Mouse (Mus musculus) liver, embryonic 13.5 days (tissue): ENCODE results near the gene Hist1h2ae. TPM values are rescaled to one million over a fixed set of nuclear protein-coding genes. Genes with fewer than 3 reads are reported as not detected.
"Not testable (repeated sequence)": the region's sequence is repeated elsewhere in the genome, so short reads cannot be mapped to it uniquely, and the experiment has no call there.

Experiments used
- ATAC-seq: fragments of 200-750 bp; cut with Nextera tagmentation; 2 replicates; pipeline ENCODE4 v1.8.0; 2017; ENCODE audit warnings: low read depth, mild to moderate bottlenecking, moderate number of reproducible peaks, moderate library complexity
- DNase-seq: peaks from one replicate; pipeline ENCODE4 v3.0.0; 2022
- H3K27ac ChIP-seq: fragments of 300-500 bp; sonication (generic); 2 replicates; pipeline ENCODE4 v1.5.1; 2015; ENCODE audit warnings: moderate library complexity, mild to moderate bottlenecking, inconsistent platforms
- H3K27me3 ChIP-seq: fragments of 300-500 bp; sonication (generic); 2 replicates; pipeline ENCODE4 v1.6.1; 2015; ENCODE audit warnings: mild to moderate bottlenecking, inconsistent platforms
- H3K36me3 ChIP-seq: fragments of 300-500 bp; sonication (generic); 2 replicates; pipeline ENCODE4 v1.6.1; 2015; ENCODE audit warnings: mild to moderate bottlenecking, inconsistent platforms
- H3K4me1 ChIP-seq: fragments of 300-500 bp; sonication (generic); replicated peaks from 2 replicates; pipeline ENCODE4 v1.6.1; 2015; ENCODE audit warnings: inconsistent platforms
- H3K4me2 ChIP-seq: fragments of 300-500 bp; sonication (generic); 2 replicates; pipeline ENCODE4 v1.6.1; 2015; ENCODE audit warnings: inconsistent platforms, mild to moderate bottlenecking, moderate library complexity
- H3K4me3 ChIP-seq: fragments of 300-500 bp; sonication (generic); replicated peaks from 2 replicates; pipeline ENCODE4 v1.5.1; 2015; ENCODE audit warnings: mild to moderate bottlenecking, inconsistent platforms
- H3K9ac ChIP-seq: fragments of 300-500 bp; sonication (generic); 2 replicates; pipeline ENCODE4 v1.6.1; 2015; ENCODE audit warnings: mild to moderate bottlenecking, inconsistent platforms
- H3K9me3 ChIP-seq: fragments of 300-500 bp; sonication (generic); replicated peaks from 2 replicates; pipeline ENCODE4 v1.6.1; 2016; ENCODE audit warnings: inconsistent platforms
- WGBS: fragments of 180-500 bp; shearing (Covaris S2); methylation state at CpG from one replicate; pipeline ENCODE4 v1.1.7; 2015; ENCODE audit not compliant: insufficient replicate concordance; 5-methylcytosine and 5-hydroxymethylcytosine counted together
- polyA plus RNA-seq: library from polyadenylated mRNA; unstranded; fragments of >200 nt; fragmentation: Nextera tagmentation; extraction: Ambion mirVana; gene quantifications from 2 replicates; pipeline ENCODE4 v1.2.1, GENCODE M21; 2015

Hist1h2ae gene
- polyA plus RNA-seq, 1 experiment from 2014 or later = 121 TPM

GRCm38 (mm10) chr13:23582219-23583056, 11.4 kb upstream of the Hist1h2ae start:
- Histone ChIP-seq H3K4me3 (peak overlapping the region; percentile 63), H3K9ac (peak overlapping the region; percentile 88), H3K36me3 (no peaks in the 10 kb centered on the region), H3K4me2 (peak overlapping the region; percentile 78), H3K9me3 (no peaks in the 10 kb centered on the region), H3K4me1 (peaks cover 61% of the 10 kb centered on the region), H3K27ac (peak overlapping the region; percentile 100), H3K27me3 (no peaks in the 10 kb centered on the region)
- ATAC-seq (peak; percentile 2; the same call in 1 of the 2 replicates), DNase-seq (peak; percentile 34)
- 8% methylated on average over 6 of the region's 6 CpGs for WGBS

GRCm38 (mm10) chr13:23581408-23582218, 10.6 kb upstream of the Hist1h2ae start, which contains the start of gene Hist1h4d:
TSS of gene Hist1h4d (plus strand) at chr13:23581598.
- ATAC-seq (peak; percentile 80), DNase-seq (peak; percentile 94)
- H3K4me3 ChIP-seq = peak within 1 kb of the TSS; percentile 63
- H3K27ac ChIP-seq = peak within 1 kb of the TSS; percentile 100
- peaks cover 63% of the 10 kb centered on the region for H3K4me1 ChIP-seq
- H3K36me3 ChIP-seq = no peaks in the 10 kb centered on the region
- H3K27me3 ChIP-seq = no peaks in the 10 kb centered on the region
- under 1% methylated on average over 42 of the region's 43 CpGs for WGBS
- peak within 1 kb of the TSS; percentile 88 for H3K9ac ChIP-seq
- H3K4me2 ChIP-seq = peak within 1 kb of the TSS; percentile 78
- no peaks in the 10 kb centered on the region for H3K9me3 ChIP-seq

DNA sequence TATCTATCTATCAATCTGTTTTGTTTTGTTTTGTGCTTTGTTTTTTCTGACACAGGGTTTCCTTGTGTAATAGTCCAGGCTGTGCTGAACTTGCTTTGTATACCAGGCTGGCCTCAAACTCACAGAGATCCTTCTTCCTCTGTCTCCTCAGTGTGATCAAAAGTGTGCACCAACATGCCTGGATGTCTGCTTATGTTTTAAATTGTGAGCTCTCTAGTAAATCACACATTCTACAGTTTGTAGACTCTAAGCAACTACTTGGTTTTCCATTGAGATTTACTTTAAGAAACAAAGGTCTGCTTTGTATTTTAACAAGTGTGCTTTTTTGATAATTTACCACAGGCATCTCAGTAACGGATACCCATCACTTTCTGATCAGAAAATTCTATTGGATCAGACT, 6.8 kb upstream of the Hist1h2ae start:
- H3K27ac ChIP-seq = peak overlapping the region; percentile 97
- H3K27me3 ChIP-seq = no peaks in the 10 kb centered on the region
- ATAC-seq (no peak), DNase-seq (no peak)
- no peaks in the 10 kb centered on the region for H3K9me3 ChIP-seq
- H3K9ac ChIP-seq = peak overlapping the region; percentile 83
- no peak overlapping the region for H3K4me3 ChIP-seq
- H3K36me3 ChIP-seq = no peaks in the 10 kb centered on the region
- peak overlapping the region; percentile 50 for H3K4me2 ChIP-seq
- peaks cover 57% of the 10 kb centered on the region for H3K4me1 ChIP-seq
- WGBS = 79% methylated on average over 1 of the region's 1 CpGs

GRCm38 (mm10) chr13:23576906-23577639, 6.1 kb upstream of the Hist1h2ae start:
- Histone ChIP-seq H3K4me3 (peak overlapping the region; percentile 62), H3K36me3 (no peaks in the 10 kb centered on the region), H3K9ac (peak overlapping the region; percentile 83), H3K4me2 (peak overlapping the region; percentile 74), H3K27me3 (no peaks in the 10 kb centered on the region), H3K4me1 (peaks cover 55% of the 10 kb centered on the region), H3K9me3 (no peaks in the 10 kb centered on the region), H3K27ac (peak overlapping the region; percentile 97)
- DNase-seq = no peak
- ATAC-seq = no peak
- 34% methylated on average over 6 of the region's 6 CpGs for WGBS

GRCm38 (mm10) chr13:23576351-23576881, 5.4 kb upstream of the Hist1h2ae start:
- Histone ChIP-seq H3K9me3 (no peaks in the 10 kb centered on the region), H3K27ac (peak overlapping the region; percentile 97), H3K4me3 (peak overlapping the region; percentile 62), H3K9ac (peak overlapping the region; percentile 83), H3K4me1 (peaks cover 51% of the 10 kb centered on the region), H3K27me3 (no peaks in the 10 kb centered on the region), H3K4me2 (peak overlapping the region; percentile 74), H3K36me3 (no peaks in the 10 kb centered on the region)
- whole genome bisulfite sequencing = 7% methylated on average over 7 of the region's 7 CpGs
- ATAC-seq = no peak
- no peak for DNase-seq

GRCm38 (mm10) chr13:23575864-23576313, 4.9 kb upstream of the Hist1h2ae start:
- DNase-seq, ATAC-seq, H3K36me3 ChIP-seq, H3K9me3 ChIP-seq, H3K27me3 ChIP-seq: not testable (repeated sequence)
- WGBS = under 1% methylated on average over 11 of the region's 40 CpGs
- H3K9ac ChIP-seq = peak overlapping the region; percentile 83
- peak overlapping the region; percentile 97 for H3K27ac ChIP-seq
- peaks cover 47% of the 10 kb centered on the region for H3K4me1 ChIP-seq
- H3K4me3 ChIP-seq = peak overlapping the region; percentile 62
- H3K4me2 ChIP-seq = peak overlapping the region; percentile 74

GRCm38 (mm10) chr13:23575271-23575851, 4.3 kb upstream of the Hist1h2ae start, which contains the start of gene Hist1h3d:
TSS of gene Hist1h3d (plus strand) at chr13:23575763.
- Histone ChIP-seq H3K9ac (peak within 1 kb of the TSS; percentile 83), H3K9me3 (no peaks in the 10 kb centered on the region), H3K27me3 (no peaks in the 10 kb centered on the region), H3K4me1 (peaks cover 43% of the 10 kb centered on the region), H3K36me3 (no peaks in the 10 kb centered on the region), H3K4me2 (peak within 1 kb of the TSS; percentile 74), H3K4me3 (peak within 1 kb of the TSS; percentile 62), H3K27ac (peak within 1 kb of the TSS; percentile 97)
- peak; percentile 83 for DNase-seq
- WGBS = under 1% methylated on average over 18 of the region's 18 CpGs
- ATAC-seq = peak; percentile 29

DNA sequence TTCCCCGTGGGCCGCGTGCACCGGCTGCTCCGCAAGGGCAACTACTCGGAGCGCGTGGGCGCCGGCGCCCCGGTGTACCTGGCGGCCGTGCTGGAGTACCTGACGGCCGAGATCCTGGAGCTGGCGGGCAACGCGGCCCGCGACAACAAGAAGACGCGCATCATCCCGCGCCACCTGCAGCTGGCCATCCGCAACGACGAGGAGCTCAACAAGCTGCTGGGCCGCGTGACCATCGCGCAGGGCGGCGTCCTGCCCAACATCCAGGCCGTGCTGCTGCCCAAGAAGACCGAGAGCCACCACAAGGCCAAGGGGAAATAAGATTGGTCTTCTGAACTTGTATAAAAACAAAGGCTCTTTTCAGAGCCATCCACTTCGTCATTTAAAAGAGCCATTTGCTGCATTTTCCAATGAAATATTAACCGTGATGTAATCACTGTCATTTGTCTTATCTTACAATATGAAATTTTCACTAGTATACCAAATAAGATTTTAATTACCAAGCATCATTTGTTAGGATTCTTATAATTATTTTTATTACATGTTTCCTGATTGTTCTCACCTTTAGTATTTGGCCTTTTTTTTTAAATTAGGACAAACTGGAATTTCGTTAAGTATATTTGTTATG, 3.6 kb upstream of the Hist1h2ae start:
- Histone ChIP-seq H3K27ac (peak overlapping the region; percentile 97), H3K9ac (peak overlapping the region; percentile 83), H3K4me2 (peak overlapping the region; percentile 59), H3K4me1 (peaks cover 45% of the 10 kb centered on the region), H3K4me3 (peak overlapping the region; percentile 62)
- DNase-seq, ATAC-seq, H3K36me3 ChIP-seq, H3K27me3 ChIP-seq, H3K9me3 ChIP-seq: not testable (repeated sequence)
- under 1% methylated on average over 11 of the region's 39 CpGs for WGBS

- Histone ChIP-seq H3K4me2 (peak within 1 kb of the TSS; percentile 81), H3K9ac (peak within 1 kb of the TSS; percentile 92), H3K4me1 (peaks cover 45% of the 10 kb centered on the region), H3K4me3 (peak within 1 kb of the TSS; percentile 64), H3K27ac (peak within 1 kb of the TSS; percentile 97)
- under 1% methylated on average over 42 of the region's 42 CpGs for WGBS
- not testable (repeated sequence) for H3K36me3 ChIP-seq, H3K27me3 ChIP-seq, H3K9me3 ChIP-seq
- DNase-seq = peak; percentile 93
- peak; percentile 77 for ATAC-seq
Observed at GRCm38 (mm10) chr13:23573898-23574524, 3.0 kb upstream of the Hist1h2ae start, which contains the start of the genes Hist1h2bf and Hist1h2ad. TSS of gene Hist1h2bf (minus strand) at chr13:23574196. TSS of gene Hist1h2ad (plus strand) at chr13:23574381.
